Mouse (Mus musculus) testis, adult 2 months (tissue): ENCODE results near the gene Nmt1.

Experiments
- CTCF ChIP-seq: fragments of 200-500 bp; IDR thresholded peaks from 2 replicates; pipeline ENCODE4 v1.5.1; 2012; ENCODE audit warnings: low read depth, mild to moderate bottlenecking, inconsistent platforms, low read length, moderate library complexity; ENCODE audit not compliant: control insufficient read depth, insufficient read depth, insufficient replicate concordance
- POLR2A ChIP-seq: fragments of 200-500 bp; IDR thresholded peaks from 2 replicates; pipeline ENCODE4 v1.6.1; 2012; ENCODE audit warnings: low read depth, mild to moderate bottlenecking, inconsistent platforms, low read length, moderate library complexity; ENCODE audit not compliant: control insufficient read depth

DNA sequence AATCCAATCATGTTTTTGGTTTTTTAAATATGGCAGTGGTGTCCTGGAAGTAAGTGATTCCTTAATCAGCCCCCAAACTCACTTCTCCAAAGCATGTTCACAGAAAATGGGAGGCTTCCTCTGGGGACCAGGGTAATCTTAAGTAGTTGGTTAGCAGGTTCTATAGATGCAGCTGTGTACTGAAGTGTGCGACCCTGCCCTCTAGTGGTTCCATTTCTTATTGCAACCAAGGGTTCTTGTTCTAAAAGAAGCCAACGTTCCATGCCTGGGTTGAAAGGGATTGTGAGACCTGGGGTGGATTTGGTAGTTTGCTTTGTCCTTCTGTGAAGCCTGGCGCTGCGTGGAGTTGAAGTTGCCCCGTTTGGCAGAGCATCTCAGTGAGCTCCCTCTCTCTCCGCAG lies 26.8 kb downstream of the Nmt1 start:
- TF ChIP-seq CTCF (no peak), POLR2A (no peak)
